Mouse (Mus musculus): ENCODE data around the gene Slc25a42.

Gene Slc25a42

GRCm38 (mm10) chr8:70172043-70172681 is 39.9 kb downstream of the Slc25a42 start, which contains the start of gene Tmem161a:
Gene Tmem161a (plus strand): TSS chr8:70172356.
- DNase-seq (ENCODE audit: extremely low read depth, low read depth, low spot score), result peak; percentile 71

GRCm38 (mm10) chr8:70171240-70171639 is 40.9 kb downstream of the Slc25a42 start:
- DNase-seq (ENCODE audit: extremely low read depth, low read depth, low spot score), result no peak

- DNase-seq (ENCODE audit: extremely low read depth, low read depth, low spot score), result no peak
Measured at GRCm38 (mm10) chr8:70170748-70171147, 41.4 kb downstream of the Slc25a42 start.

GRCm38 (mm10) chr8:70170116-70170515 is 42.0 kb downstream of the Slc25a42 start:
- DNase-seq (ENCODE audit: extremely low read depth, low read depth, low spot score), result no peak

- DNase-seq (ENCODE audit: extremely low read depth, low read depth, low spot score), result no peak
Measured at GRCm38 (mm10) chr8:70166504-70167110, 45.5 kb downstream of the Slc25a42 start.

GRCm38 (mm10) chr8:70163316-70163715 is 48.8 kb downstream of the Slc25a42 start:
- DNase-seq (ENCODE audit: extremely low read depth, low read depth, low spot score), result no peak

GRCm38 (mm10) chr8:70160015-70160414 is 52.1 kb downstream of the Slc25a42 start:
- DNase-seq (ENCODE audit: extremely low read depth, low read depth, low spot score), result no peak

- DNase-seq (ENCODE audit: extremely low read depth, low read depth, low spot score), result no peak
Measured at GRCm38 (mm10) chr8:70159211-70159610, 52.9 kb downstream of the Slc25a42 start.

GRCm38 (mm10) chr8:70158069-70158853 is 53.8 kb downstream of the Slc25a42 start:
- DNase-seq (ENCODE audit: extremely low read depth, low read depth, low spot score), result no peak

- DNase-seq (ENCODE audit: extremely low read depth, low read depth, low spot score), result no peak
Measured at GRCm38 (mm10) chr8:70157240-70157800, 54.8 kb downstream of the Slc25a42 start.

GRCm38 (mm10) chr8:70152537-70153257 is 59.4 kb downstream of the Slc25a42 start:
- DNase-seq (ENCODE audit: extremely low read depth, low read depth, low spot score), result no peak

- DNase-seq (ENCODE audit: extremely low read depth, low read depth, low spot score), result no peak
Measured at GRCm38 (mm10) chr8:70150158-70150557, 61.9 kb downstream of the Slc25a42 start.

GRCm38 (mm10) chr8:70147678-70148607 is 64.2 kb downstream of the Slc25a42 start:
- no peak for DNase-seq (ENCODE audit: extremely low read depth, low read depth, low spot score)

GRCm38 (mm10) chr8:70139981-70140380 is 72.1 kb downstream of the Slc25a42 start:
- no peak for DNase-seq (ENCODE audit: extremely low read depth, low read depth, low spot score)

- peak; percentile 83 for DNase-seq (ENCODE audit: extremely low read depth, low read depth, low spot score)
Measured at GRCm38 (mm10) chr8:70139026-70139857, 72.9 kb downstream of the Slc25a42 start, which contains the start of the genes Rfxank, Borcs8 and Mef2b. Gene Rfxank (minus strand): TSS chr8:70139154. Gene Borcs8 (plus strand): TSS chr8:70139499. Gene Mef2b (plus strand): TSS chr8:70139711.

- DNase-seq (ENCODE audit: extremely low read depth, low read depth, low spot score), result no peak
Measured at GRCm38 (mm10) chr8:70137890-70138289, 74.2 kb downstream of the Slc25a42 start.

GRCm38 (mm10) chr8:70136591-70136990 is 75.5 kb downstream of the Slc25a42 start:
- DNase-seq (ENCODE audit: extremely low read depth, low read depth, low spot score), result peak; percentile 28

- no peak for DNase-seq (ENCODE audit: extremely low read depth, low read depth, low spot score)
Measured at GRCm38 (mm10) chr8:70134931-70135330, 77.2 kb downstream of the Slc25a42 start.
